Mouse (Mus musculus) retina, postnatal 1 day (tissue): ENCODE results near the gene Fkbp6.

ENCODE experiments used
- DNase-seq: peaks from one replicate; pipeline ENCODE4 v3.0.0-alpha.2; 2012

Gene Fkbp6

DNA sequence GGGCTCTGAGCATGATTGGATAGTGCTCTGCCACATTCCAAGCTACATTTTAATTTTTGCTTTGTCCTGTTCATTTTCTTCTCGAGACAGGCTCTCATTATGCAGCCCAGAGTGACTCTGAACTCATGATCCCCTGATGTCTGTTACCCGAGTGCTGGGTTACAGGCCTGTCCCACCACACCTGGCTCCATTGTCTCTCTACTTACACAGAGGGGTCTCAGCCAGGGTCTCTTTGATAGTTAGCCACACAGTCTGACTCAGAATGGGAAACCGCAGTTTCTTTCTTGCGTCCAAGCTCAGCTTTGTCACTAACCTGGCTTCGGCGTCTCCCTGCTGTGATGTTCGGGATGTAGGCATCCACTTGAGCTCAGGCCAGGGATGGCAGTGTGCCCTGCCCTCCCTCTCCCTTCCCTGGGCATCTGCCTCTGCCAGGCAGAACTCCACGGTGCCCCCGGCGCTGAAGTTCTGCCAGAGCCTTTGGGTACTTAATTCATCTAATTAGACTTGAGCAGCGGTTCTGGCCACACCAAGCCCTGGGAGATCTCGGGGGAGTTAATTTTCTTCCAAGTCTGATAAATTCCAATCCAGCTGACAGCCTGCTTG lies 78.2 kb downstream of the Fkbp6 start:
- peak; percentile 19 for DNase-seq

DNA sequence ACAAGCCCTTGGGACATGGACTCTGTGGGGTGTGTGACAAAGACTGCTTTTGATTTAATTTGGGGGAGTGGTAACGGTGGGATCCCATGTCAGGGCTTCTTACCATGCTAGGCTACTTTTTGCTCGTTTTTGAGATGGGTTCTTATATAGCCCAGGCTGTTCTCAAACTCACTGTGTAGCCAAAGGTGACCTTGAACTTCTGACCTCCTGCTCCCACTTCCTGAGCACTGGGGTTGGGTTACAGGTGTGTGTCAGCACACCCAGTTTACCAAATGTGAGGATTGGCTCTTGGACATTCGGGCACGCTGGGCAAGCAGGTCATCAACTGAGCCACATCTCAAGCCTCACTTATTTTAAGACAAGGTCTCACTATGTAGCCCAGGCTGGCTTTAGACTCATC lies 79.5 kb downstream of the Fkbp6 start:
- no peak for DNase-seq

DNA sequence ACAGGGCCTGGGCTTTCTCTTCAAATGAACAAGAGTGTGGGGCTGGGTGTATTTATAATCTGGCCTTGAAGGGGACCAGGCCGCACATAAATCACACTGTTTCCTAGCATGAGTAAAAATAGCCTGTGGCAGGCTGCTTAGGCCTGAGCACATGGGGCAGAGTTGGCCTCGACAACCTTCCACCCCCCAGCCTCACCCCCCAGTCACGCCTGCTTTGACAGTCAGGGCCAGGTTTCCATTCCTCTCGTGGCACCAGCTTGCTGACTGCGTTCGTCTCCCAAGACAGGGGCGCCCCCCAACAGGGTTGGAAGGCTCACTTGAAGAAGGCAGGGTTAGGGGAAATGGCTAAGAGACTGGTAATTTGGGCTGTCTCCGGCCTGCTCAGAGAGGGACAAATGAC lies 80.4 kb downstream of the Fkbp6 start:
- no peak for DNase-seq

DNA sequence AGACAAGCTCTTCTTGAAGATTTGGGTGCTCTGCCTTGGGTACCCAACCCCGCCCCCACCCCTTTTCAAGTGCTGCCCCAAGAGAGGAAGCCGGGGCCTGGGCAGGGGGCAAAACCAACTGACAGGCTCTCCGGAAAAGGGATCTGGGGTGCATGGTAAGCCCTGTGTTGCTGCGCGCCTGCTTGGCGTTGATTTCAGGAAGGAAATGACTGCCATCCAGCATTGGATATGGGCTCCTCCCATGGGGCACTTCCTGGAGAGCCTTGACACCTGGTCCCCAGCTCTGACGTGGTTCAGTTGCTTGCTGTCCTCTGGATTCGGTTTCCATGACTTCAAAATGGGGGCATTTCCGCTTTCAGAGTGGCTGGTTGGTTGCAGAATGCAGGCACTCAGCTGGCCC lies 85.3 kb downstream of the Fkbp6 start:
- peak; percentile 49 for DNase-seq

DNA sequence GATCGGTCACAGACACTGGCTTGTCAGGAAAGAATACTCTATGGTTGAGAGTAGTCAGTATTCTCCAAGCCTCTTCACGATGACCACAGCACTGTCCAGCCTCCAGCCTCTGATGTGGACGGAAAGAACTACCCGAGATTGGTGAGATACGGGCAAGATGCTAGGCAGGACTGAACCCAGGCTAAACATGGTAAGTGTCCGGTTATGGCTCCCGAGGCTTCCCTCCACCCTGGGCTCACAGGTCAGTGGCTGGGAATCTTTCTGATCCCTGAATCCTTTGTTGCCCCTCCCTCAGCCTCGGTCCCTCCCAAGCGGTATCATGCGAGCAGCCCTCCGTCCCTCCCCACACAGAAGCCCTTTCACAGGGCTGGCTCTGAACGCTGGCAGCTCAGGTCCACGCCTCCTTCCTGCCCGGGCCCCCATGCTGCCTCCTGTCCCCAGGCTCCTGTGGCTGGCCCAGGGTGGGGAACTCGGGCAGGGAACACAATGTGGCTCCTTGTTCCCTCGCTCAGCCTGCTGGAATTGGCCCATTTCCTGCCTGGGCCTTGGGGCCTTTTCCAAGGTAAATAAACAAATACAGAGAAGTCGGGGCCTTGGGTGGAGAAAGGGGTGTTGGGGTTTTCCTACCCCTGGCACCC lies 85.9 kb downstream of the Fkbp6 start:
- peak; percentile 81 for DNase-seq

DNA sequence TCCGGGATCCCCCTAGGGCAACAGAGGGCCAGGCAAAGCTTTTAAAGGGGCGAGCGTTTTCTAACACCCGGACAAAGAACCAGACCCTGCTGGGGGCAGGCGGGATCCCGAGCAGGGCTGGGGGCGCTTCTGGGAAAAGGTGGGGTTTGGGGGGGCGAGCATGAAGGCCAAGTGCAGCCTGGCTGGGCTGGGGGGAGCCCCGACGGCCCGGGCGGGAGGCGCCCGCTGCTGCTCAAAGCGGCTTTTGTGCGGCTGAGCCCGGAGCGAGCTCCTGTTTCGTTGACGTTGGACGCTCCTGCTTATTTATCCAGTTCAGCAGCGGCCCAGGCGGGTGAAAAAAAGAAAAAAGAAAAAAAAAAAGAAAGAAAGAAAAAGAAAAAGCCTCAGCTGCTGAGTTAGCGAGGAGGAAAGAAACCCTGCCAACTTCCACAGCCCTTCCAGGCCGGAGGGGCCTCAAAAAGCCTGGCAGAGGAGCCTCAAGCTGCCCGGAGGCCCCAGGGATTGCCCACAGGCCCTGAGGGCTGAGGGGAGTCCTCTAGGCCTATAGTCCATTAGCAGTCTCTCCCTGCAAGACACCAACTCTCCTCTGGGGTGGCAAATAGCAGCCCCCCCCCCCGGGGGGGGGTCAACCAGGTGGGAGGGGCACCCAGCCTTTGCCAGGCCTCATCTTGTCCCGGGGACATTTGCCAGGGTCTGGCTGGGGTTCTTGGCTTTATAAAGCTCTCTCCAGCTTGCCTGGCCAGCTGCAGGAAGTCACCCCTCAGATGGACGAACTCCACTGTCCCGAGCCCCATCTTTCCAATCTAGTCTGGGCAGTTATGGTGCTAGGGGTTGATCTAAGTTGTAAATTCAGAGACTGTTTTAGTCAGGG lies 91.3 kb downstream of the Fkbp6 start:
- DNase-seq: peak; percentile 55

DNA sequence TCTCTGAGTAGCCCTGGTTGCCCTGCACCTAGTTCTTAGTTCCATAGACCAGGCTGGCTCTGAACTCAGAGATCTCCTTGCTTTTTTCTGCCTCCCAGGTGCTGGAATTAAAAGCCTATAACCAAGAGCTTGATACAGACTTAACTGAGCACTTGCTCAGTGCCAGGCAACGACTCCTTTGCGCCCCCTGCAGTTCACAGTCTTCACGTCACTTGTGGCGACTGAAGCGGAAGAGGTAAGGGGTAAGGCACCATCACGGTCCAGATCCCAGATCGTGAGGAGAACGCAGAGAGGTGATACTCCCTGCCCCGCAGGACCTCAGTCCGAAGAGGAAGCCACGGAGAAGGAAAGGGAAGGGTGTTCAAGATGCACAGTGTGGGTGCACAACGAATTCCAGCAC lies 92.3 kb downstream of the Fkbp6 start:
- peak; percentile 32 for DNase-seq

DNA sequence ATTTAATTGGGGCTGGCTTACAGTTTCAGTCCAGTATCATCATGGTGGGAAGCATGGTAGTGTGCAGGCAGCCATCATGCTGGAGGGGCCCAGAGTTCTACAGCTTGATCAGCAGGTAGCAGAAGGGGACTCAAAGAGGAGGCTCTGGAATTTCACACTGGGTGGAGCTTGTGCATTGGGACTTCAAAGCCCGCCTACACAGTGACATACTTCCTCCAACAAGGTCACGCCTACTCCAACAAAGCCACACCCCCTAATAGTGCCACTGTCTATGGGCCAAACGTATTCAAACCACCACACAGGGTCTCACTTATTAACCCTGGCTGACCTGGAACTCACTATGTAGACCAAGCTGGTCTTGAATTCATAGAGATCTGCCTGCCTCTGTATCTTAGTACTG lies 93.7 kb downstream of the Fkbp6 start:
- DNase-seq: no peak

DNA sequence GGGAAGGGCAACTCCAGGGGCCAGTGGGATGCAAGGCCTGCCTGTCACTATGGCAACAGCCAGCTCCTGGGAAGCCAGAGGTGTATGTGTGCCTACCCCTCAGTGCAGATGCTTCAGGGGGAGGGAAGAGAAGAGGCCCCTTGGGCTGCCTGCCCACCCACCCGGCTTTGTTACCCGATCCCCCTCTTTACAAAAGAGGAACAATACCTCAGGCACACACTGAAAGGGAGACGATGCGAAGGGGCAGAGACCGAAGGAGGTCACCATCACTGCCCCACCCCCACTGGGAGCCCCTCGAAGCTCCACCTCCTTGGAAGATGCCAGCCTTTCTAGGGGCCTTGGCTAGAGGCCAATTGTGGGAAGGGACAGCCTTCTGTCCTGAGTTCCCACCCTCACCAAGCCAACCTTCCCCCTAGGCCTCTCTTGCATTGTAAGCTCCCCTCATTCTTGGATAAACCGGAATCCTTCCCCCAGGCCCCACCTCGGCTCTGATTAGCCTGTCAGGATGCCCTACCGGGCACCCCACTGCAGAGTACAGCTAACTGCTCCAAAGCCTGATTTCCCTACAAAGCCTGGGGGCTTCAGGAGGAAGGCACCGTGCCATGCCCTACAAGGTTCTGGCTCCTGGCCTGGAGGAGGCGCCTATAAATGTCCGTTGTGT lies 96.0 kb downstream of the Fkbp6 start:
- peak; percentile 95 for DNase-seq

DNA sequence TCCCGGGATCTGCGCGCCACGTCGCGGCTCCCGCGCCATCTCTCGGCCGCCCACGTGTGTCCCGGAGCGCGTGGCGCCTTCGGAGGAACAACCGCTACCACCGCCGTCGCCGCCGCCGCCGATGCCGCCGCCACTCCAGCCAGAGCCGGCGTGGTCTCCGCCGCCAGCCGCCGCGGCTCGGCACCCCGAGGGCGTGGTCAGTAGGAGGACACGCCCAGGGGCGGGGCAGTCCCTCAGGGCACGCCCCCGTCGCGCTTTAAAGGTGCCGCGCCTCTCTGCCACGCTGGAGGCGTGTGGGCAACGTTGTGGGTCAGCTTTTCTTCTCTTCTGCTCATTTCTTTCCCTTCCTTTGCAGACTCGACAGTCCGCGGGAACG lies 98.8 kb downstream of the Fkbp6 start, which contains the start of gene Fzd9:
TSS of gene Fzd9 (minus strand) at position 152 of the 376 bp plus-strand sequence.
- DNase-seq: peak; percentile 89

DNA sequence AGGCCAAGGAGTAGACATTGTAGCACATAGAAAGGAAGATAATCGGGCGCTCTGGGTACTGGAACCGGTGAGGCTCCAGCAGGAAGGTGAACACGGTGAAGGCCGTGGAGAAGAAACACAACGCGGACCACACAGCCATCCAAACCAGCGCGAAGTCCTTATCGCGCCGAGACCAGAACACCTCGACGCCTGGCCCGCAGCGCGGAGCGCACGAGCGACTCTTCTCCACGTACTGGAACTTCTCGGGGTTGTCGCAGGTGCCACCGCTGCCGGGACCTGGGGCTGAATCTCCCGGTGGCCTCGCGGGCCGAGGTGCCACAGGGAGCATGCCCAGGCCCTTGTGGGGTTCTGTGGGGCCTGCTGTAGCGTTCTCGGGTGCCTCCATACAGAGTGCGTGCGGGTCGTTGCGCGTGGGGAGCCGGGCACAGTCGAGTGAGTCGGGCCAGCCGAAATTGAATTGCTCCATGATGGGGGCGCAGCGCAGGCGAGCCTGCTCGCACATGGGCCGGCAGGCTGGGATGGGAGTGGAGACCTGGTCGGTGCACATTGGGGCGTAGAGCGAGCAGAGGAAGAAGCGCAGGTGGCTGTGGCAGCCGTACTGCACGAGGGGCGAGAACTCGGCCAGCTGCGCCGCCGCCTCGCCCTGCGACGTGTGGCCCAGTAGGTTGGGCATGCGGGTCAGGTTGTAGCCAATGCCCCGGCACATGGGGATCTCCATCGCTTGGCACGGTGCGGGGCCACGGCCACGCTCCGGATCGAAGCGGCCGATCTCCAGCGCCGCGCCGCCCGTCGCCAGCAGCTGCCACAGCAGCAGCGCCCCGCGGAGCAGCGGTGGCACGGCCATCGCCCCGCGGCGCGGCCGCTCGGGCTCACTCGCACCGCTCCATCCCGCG lies 99.4 kb downstream of the Fkbp6 start:
- DNase-seq: peak; percentile 22

DNA sequence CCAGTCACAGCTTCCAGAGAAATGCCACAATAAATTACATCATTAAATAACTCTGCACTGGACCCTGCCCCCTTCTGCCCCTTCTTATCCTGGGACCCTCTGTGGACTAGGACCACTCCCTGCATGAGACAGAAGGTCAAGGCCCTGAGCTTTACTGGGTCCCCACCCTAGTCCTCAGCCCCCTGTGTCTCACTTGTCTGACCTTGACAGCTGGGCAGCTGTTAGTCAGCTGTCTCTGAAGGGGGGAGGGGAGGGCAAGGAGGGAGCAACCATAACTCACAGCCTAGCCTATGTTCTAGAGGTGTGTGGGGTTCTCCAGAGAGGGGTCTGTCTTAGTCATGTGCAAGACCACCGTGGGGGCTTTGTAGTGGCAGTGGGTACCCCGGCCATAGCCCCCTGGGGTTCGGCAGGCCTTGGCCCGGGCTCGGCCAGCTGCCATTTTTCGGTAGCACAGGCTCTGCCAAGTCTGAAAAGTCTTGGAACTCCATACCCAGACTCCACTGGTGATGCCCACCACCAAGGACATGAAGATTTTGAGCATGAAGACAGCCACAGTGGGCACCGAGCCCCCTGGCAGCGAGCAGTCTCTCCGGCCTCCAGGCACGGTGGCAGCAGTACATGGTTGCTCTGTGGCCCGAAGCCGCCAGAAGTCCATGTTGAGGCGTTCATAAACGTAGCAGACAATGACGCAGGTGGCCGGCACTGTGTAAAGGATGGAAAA lies 100.7 kb downstream of the Fkbp6 start:
- peak; percentile 31 for DNase-seq

DNA sequence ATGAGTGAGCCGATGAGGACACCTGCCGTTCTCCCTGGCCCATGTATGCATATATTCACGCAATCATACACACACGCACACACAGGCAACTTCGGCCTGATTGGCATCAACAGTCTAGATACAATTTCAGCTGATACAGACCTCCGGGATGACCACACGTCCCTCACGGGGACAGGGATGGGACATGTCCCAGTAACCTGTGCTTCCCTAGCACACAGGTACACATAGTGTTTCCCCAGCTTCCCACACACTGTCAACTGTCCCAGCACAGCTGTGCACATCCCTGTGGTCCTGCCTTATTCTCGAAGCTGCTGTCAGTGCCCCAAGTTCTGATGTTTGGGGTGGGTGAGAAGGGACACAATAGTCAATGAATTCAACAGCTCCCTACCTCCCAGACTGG lies 102.5 kb downstream of the Fkbp6 start:
- DNase-seq: no peak

DNA sequence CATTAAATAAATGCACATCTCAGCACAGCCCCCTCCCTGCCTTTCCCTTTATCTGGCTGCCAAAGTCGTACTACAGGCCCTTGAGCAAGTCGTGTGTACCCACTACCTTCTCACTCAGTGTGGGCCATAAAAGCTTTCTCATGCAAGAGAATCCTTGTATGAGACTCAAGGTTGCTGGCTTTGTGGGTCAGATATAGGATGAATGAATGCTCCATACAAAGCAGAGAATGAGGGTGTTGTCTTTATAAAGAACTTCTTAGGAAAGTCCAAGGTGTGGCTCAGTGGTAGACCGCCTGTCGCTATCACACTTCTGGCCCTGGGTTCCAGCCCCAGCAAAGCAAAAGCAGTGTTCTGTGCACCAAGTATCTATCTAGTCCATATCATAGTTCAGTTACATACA lies 103.3 kb downstream of the Fkbp6 start:
- DNase-seq: no peak

DNA sequence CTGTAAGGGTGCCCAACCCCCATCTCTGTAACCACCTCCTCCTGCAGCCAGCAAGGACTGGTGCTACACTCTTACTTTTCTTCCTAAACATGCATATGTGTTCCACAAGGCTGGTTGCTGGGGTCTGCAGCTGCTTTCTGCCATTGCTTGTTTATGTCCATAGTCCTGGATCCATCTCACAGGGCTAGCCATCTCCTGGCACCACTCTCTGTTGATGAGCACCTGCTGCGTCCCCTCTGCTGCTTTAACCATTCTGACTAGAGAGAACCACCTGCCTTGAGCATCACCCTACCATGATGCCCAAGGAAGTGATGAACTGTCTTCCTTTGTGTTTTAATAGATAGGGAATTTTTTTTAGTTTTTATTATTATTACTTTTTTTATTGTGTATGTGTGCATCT lies 106.7 kb downstream of the Fkbp6 start:
- no peak for DNase-seq

DNA sequence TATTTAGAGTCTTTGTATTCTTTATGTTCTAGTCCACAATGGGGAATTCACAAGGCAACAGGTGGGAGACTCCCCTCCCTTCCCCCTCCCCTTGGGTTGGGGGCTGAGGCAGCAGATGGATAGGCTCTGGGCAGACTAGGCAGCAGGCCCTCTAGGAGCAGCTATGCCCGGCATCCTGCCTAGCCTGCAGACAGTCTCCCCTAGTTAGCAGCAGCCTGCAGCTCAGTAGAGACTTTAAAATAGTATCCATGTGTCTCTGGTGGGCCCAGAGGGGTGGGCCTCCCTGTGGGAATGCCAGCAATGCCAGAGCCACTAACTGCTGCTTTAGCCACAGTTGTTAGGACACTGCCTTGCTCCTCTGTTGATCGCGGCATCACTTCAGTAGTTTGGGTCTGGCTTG lies 107.2 kb downstream of the Fkbp6 start:
- no peak for DNase-seq

DNA sequence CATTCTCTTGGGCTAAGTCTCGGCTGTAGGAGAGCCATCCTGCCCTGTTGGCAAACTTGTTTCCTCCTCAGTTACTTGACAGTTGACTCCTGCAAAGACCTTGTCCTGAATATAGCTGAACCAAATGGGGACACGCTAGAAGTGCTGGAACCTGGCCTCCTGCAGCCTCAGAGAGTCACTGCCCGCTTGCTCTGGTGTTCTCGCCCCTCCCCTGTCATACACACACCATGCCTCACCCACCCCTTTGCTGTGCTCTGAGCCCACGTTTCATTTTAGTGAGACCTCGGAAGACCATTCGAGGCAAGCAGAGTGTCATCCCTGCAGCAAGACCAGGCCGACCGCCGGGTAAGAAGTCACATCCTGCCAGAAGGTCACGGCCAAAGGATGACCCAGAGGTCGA lies 107.7 kb downstream of the Fkbp6 start:
- no peak for DNase-seq
